Mouse (Mus musculus) spleen, postnatal 14 days (tissue): ENCODE measurements around the gene Fbxw21.
A peak's percentile ranks its signal among the peaks of the same experiment; 100 is the strongest.
"Not testable (repeated sequence)": the region's sequence is repeated elsewhere in the genome, so short reads cannot be mapped to it uniquely, and the experiment has no call there.

Source experiments
- DNase-seq, 2 experiments: peaks; one replicate each; pipeline ENCODE4 v3.0.0; 2021 to 2022; ENCODE audit warnings: low spot score in 2 of 2

Gene Fbxw21

GRCm38 (mm10) chr9:109161941-109162340, at the start of gene Fbxw21:
Gene Fbxw21, minus strand, starts transcription at chr9:109162041.
- DNase-seq = no peak

DNA sequence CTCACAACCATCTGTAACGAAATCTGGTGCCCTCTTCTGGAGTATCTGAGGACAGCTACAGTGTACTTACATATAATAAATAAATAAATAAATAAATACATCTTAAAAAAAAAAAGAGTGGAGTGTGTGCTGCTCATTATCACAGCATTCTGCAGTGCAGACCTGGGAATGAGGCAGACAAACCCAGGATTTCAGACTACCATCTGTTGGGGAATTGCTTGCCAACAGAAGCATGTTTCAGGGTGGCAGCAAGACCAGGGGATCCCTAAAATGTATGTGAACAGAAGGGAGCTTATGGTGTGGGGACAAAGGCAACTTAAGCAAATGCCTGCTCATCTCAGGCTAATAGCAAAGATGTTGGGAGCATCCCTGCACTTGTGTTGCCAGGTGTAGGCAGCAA, 39.5 kb upstream of the Fbxw21 start:
- DNase-seq = not testable (repeated sequence)

GRCm38 (mm10) chr9:109200349-109200748, 38.5 kb upstream of the Fbxw21 start:
- DNase-seq = no peak

DNA sequence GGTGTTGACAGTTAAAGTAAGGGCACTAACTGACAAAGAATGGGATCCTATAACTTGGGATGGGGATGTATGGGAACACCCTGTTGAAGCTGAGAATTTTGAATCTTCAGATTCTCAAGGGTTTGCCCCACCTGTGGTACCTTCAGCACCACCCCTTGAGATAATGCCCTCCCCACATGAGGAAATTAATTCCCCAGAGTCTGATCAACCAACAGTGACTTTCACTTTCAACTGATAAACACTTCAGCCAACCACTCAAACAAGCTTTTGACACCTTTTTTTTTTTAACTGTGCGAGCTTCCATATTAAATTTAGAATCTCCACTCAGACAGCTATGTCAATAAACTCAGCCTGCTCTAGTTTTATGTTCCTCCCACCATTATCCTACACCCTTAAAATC, 37.5 kb upstream of the Fbxw21 start:
- DNase-seq = no peak

DNA sequence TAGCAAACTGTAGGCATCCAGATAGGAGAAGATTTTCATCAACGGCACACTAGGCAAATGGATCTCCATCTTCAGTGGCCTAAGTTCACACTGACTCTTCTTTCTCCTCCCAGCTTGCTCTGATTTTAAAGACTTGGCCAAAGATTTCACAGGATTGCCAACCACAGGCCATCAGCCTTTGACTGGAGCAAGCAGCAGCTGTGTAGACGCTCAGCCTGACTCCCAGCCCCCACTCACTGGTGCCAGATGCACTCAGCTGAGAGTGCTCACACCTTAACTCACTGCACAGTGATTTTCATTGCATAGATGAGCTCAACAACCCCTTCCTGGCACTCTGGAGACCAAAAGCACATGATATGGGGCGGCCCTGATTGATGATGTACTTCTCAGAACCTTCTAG, 34.0 kb upstream of the Fbxw21 start, which contains the start of gene Fbxw13:
Gene Fbxw13 (minus strand): TSS at position 101 of the 400 bp plus-strand sequence.
- not testable (repeated sequence) for DNase-seq

GRCm38 (mm10) chr9:109177208-109177607, 15.4 kb upstream of the Fbxw21 start:
- no peak for DNase-seq

GRCm38 (mm10) chr9:109176301-109176700, 14.5 kb upstream of the Fbxw21 start:
- DNase-seq = no peak

DNA sequence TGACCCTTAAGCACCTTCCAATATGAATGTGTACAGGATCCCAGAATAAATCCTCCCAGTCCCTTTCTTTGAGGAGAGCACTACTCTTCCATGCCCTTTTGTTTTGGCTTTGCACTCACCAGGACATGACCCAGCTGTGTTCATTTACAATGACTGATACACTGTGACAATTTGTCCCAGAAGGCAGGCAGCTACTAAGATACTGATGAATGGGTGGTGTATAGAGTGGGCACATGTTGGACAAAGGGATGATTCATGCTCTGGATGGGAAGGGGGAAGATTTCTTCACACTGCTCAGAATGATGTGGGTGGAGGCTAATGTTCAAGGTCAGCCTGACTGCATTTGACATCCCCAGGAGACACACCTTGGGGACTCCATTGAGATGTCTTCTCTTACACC, 5.5 kb upstream of the Fbxw21 start:
- DNase-seq = no peak

DNA sequence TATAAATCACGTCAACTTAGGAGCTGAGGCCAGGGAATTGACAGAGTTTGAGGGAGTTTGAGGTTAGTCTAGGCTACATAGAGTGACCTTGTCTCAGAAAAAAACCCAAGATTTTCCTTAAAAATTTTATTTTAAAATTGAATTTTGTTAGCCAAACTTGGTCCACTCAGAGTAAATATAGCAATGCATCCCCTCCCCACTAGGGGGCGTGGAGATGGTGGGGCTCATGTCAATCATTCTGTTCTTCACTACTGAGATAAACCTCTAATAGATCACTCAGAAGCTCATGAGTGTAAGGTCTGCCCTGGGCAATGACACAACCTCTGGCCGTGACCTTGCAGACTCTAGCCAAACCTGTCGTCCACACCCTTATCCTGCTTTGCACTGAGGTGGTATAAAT, 21.4 kb downstream of the Fbxw21 start:
- DNase-seq = not testable (repeated sequence)

GRCm38 (mm10) chr9:109130076-109130475, 31.8 kb downstream of the Fbxw21 start:
- DNase-seq = no peak

- DNase-seq = no peak
Observed at GRCm38 (mm10) chr9:109128211-109128610, 33.6 kb downstream of the Fbxw21 start.

- DNase-seq = no peak
Observed at GRCm38 (mm10) chr9:109127076-109127475, 34.8 kb downstream of the Fbxw21 start.

DNA sequence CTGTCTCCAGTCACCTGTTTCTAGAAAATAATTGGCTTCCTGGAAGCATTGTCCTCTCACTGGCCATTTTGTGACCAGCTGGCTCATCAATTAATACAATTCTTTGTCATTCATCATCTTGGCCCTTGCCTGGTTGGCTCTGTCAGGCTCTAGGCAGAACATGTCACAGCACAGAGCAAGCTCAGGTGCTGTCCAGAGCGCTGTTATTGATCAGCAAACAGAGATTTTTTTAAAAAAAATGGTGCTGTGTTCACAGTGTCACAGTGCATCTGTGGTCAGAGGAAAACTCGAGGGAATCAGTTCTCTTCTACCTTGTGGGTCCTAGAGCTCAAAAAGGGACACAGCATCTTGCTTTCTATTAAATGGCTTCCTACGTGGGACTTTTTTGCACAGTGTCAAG, 36.4 kb downstream of the Fbxw21 start:
- DNase-seq = no peak

DNA sequence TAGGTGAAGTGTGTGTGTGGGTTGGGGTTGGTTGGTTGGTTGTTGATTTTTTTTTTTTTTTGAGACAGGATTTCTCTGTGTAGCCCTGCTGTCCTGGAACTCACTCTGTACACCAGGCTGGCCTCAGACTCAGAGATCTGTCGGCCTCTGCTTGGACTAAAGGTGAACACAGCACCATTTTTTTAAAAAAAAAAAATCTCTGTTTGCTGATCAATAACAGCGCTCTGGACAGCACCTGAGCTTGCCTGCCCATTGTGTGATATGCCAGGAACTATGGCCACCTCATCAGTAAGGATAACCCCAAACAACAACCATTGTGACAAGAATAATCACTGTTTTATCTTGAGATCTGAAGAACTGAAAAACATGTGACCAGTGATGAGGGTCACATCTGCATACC, 36.8 kb downstream of the Fbxw21 start:
- DNase-seq = no peak

- no peak for DNase-seq
Observed at GRCm38 (mm10) chr9:109124164-109124563, 37.7 kb downstream of the Fbxw21 start.

DNA sequence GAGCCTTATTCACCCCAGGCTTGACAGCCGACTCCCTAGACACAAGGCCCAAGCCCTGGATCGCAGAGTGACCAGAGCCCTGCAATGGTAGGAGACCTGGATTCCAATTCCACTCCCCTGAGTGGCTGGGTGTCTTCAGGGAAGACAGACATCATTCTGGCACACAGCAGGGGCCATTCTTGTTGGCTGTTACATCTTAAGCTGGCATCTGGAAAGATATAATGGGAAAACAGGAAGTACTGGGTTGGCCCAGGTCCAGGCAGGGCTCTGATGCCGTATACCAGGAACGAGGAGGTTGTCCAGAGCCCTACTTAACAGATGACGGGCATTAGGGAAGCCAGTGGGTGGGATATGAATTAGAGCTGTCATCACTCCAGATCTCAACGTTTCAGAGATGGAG, 38.6 kb downstream of the Fbxw21 start:
- DNase-seq = no peak

- DNase-seq = peak in 1 of 2 experiments; percentile 29
Observed at GRCm38 (mm10) chr9:109122553-109123085, 39.2 kb downstream of the Fbxw21 start.

- DNase-seq = no peak
Observed at GRCm38 (mm10) chr9:109120956-109121355, 40.9 kb downstream of the Fbxw21 start.

GRCm38 (mm10) chr9:109119571-109119970, 42.3 kb downstream of the Fbxw21 start:
- no peak for DNase-seq

- DNase-seq = no peak
Observed at GRCm38 (mm10) chr9:109118106-109118505, 43.7 kb downstream of the Fbxw21 start.

- DNase-seq = no peak
Observed at GRCm38 (mm10) chr9:109116205-109116604, 45.6 kb downstream of the Fbxw21 start.

DNA sequence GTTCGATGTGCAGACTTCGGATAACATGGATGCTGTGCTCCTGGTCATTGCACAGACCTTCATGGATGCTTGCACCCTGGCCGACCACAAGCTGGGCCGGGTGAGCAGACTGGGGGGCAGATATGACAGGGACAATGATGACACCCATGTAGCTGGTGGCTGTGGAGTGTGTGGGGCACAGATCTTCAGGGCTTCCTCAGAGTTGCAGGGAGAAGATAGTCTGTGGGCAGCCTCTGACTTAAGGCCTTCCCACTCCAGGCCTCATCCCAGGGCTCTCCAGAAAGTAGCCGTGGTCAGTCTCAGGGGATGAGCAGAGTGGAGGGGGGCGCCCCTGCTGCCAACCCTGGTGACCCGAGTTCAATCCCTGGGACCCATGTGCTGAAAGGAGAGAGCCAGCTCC, 47.0 kb downstream of the Fbxw21 start:
- no peak for DNase-seq

GRCm38 (mm10) chr9:109114276-109114675, 47.6 kb downstream of the Fbxw21 start:
- peak in 1 of 2 experiments; percentile 5 for DNase-seq

DNA sequence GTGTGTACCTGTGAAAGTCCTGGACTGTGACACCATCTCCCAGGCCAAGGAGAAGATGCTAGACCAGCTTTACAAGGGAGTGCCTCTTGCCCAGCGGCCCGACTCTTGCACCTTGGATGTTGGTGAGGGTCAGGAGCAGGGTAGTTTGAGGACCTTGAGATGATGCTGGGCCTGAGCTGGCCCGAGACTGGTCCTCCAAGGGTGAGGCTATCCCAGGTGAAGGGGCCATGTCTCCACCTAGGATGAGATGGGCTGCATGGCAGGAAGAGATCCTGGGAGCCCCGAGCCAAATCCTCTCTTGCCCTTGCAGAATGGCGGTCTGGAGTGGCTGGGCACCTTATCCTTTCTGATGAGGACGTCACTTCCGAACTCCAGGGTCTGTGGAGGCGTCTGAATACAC, 48.5 kb downstream of the Fbxw21 start:
- DNase-seq = peak in 1 of 2 experiments; percentile 2
